In genomic region chr14:118924673-118925615, GRCm38 (mm10) we compare ENCODE assay signal across 8 mouse cellular contexts. TPM values are rescaled to one million over a fixed set of nuclear protein-coding genes. Genes with fewer than 3 reads are reported as not detected.
DNase-seq lines count a peak whose midpoint lies in the region; ATAC-seq and TF ChIP-seq lines count a peak whose summit lies in the region.

TSS of gene Dzip1 (minus strand) at chr14:118925460.

- peak within 1 kb of the TSS; percentile 92 for H3K4me2 ChIP-seq in lung, embryonic 16.5 days (ENCODE audit: low read depth, low read length)

- TF ChIP-seq POLR2A in cerebellum, adult 2 months (IDR thresholded peaks at IDR 0.05; ENCODE audit: borderline replicate concordance, insufficient read depth, low read length) = peak; percentile 26; the same call in 1 of the 2 replicates

- no peak for TF ChIP-seq CTCF in cerebellum, adult 2 months (IDR thresholded peaks at IDR 0.05; ENCODE audit: borderline replicate concordance, insufficient read depth, low read depth, low read length)

- DNase-seq in Muller cell, postnatal 12 days (ENCODE audit: inconsistent ontology term) = peak; percentile 90
- peak; percentile 74 for DNase-seq in cerebellum, adult 2 months
- DNase-seq in layer of hippocampus, postnatal 10 days (ENCODE audit: low spot score in 2 of 2) = peak; percentile 57 to 76
- peak; percentile 38 for DNase-seq in ovary, postnatal 14 days (ENCODE audit: low spot score)
- peak; percentile 57 to 65 for DNase-seq in urinary bladder, postnatal 4 days (ENCODE audit: low spot score in 2 of 2)

- peaks cover 8% of the 10 kb centered on the region for H3K4me1 ChIP-seq in cerebellum, adult 2 months (ENCODE audit: control insufficient read depth, insufficient read depth, low read length)
- peaks cover 34% of the 10 kb centered on the region for H3K4me1 ChIP-seq in lung, embryonic 16.5 days (replicated peaks; ENCODE audit: control insufficient read depth, insufficient read depth, low read length)

- WGBS in cerebellum, adult 2 months = under 1% methylated on average over 55 of the region's 55 CpGs
- WGBS in lung, embryonic 16.5 days = under 1% methylated on average over 44 of the region's 55 CpGs

- H3K27me3 ChIP-seq in cerebellum, adult 2 months (ENCODE audit: control insufficient read depth, insufficient read depth, low read length) = no peaks in the 10 kb centered on the region
- H3K27me3 ChIP-seq in lung, embryonic 16.5 days (ENCODE audit: control insufficient read depth, insufficient read depth, low read depth, low read length) = 0 out of 2 replicates have a peak, but pooled peaks cover 2% of the 10 kb centered on the region

- no peaks in the 10 kb centered on the region for H3K9me3 ChIP-seq in lung, embryonic 16.5 days (ENCODE audit: control insufficient read depth, low read length)

- peak within 1 kb of the TSS; percentile 61 for H3K27ac ChIP-seq in cerebellum, adult 2 months (ENCODE audit: insufficient read depth, low read length)
- H3K27ac ChIP-seq in lung, embryonic 16.5 days (ENCODE audit: low read length) = peak within 1 kb of the TSS; percentile 76

- ATAC-seq in frontal cortex, adult (ENCODE audit: low TSS enrichment) = peak; percentile 89
- peak; percentile 50 to 52 for ATAC-seq in hematopoietic stem cell, adult 5-6 weeks (replicated peaks in 1 of 2; ENCODE audit: insufficient read depth in 1 of 2, low FRiP score in 2 of 2, low TSS enrichment in 1 of 2, low read depth in 1 of 2, poor library complexity in 2 of 2, severe bottlenecking in 2 of 2)
- peak; percentile 91 for ATAC-seq in lung, embryonic 16.5 days (ENCODE audit: low read depth)

- peak within 1 kb of the TSS; percentile 79 for H3K9ac ChIP-seq in lung, embryonic 16.5 days (ENCODE audit: low read length)

- peak within 1 kb of the TSS; percentile 68 for H3K4me3 ChIP-seq in cerebellum, adult 2 months (replicated peaks; ENCODE audit: insufficient read depth, low read depth, low read length)
- H3K4me3 ChIP-seq in lung, embryonic 16.5 days (ENCODE audit: low read length) = peak within 1 kb of the TSS; percentile 65

- H3K36me3 ChIP-seq in lung, embryonic 16.5 days (ENCODE audit: control insufficient read depth, insufficient read depth, low read length) = no peaks in the 10 kb centered on the region

RNA-seq across cellular contexts. Expression of gene Dzip1, which starts in this region (rescaled TPM):
- 68.4 and 75.3 TPM in 2 replicates for polyA plus RNA-seq in cerebellum, adult 2 months (2012; rRNA removed)
- 4.7 and 7.8 TPM in 2 replicates for total RNA-seq in hematopoietic stem cell, adult 5-6 weeks (2017)
- total RNA-seq in layer of hippocampus, postnatal 10 days (2021) = 100 to 1,000 TPM; 127 to 138 TPM
- polyA plus RNA-seq in lung, embryonic 16.5 days (2015; fragmentation: Nextera tagmentation; extraction: Ambion mirVana) = 13.1 and 13.4 TPM in 2 replicates

Comparison
In these comparisons a context has a peak if more than half of its experiments do, and no peak if none do; other contexts are left out.
1. Peak in every context shown above with its lines: DNase-seq, ATAC-seq, H3K4me3 ChIP-seq and H3K27ac ChIP-seq.
2. RNA of gene Dzip1 (total RNA-seq): 127 to 138 TPM in layer of hippocampus, postnatal 10 days; 4.7 to 7.8 TPM in hematopoietic stem cell, adult 5-6 weeks; every median in the first group is over 10 times any median in the second.
3. DNase-seq: peak in every context shown above with its lines; median percentile 90 in Muller cell, postnatal 12 days; 74 in cerebellum, adult 2 months; 66 in layer of hippocampus, postnatal 10 days; 61 in urinary bladder, postnatal 4 days; 38 in ovary, postnatal 14 days.